Mouse (Mus musculus) small intestine, adult 2 months (tissue): Measurements from ENCODE around the gene Tango2. TPM values are rescaled to one million over a fixed set of nuclear protein-coding genes. Genes with fewer than 3 reads are reported as not detected.
"Not testable (repeated sequence)": the region's sequence is repeated elsewhere in the genome, so short reads cannot be mapped to it uniquely, and the experiment has no call there.

ENCODE experiments used
- H3K27ac ChIP-seq: fragments of 200-500 bp; 2 replicates; pipeline ENCODE4 v1.5.1; 2012; ENCODE audit warnings: low read depth, low read length, control low read depth, inconsistent platforms; ENCODE audit not compliant: insufficient read depth
- H3K27me3 ChIP-seq: fragments of 200-500 bp; 2 replicates; pipeline ENCODE4 v1.6.1; 2012; ENCODE audit warnings: mild to moderate bottlenecking, moderate library complexity, low read length, inconsistent platforms; ENCODE audit not compliant: control insufficient read depth, insufficient read depth
- H3K36me3 ChIP-seq: fragments of 200-500 bp; 2 replicates; pipeline ENCODE4 v1.6.1; 2012; ENCODE audit warnings: mild to moderate bottlenecking, low read length, control low read depth, inconsistent platforms; ENCODE audit not compliant: control insufficient read depth, insufficient read depth
- H3K4me1 ChIP-seq: fragments of 200-500 bp; 2 replicates; pipeline ENCODE4 v1.6.1; 2012; ENCODE audit warnings: low read length, inconsistent platforms, mixed read lengths; ENCODE audit not compliant: control insufficient read depth, insufficient read depth, insufficient read length
- H3K4me3 ChIP-seq: fragments of 200-500 bp; 2 replicates; pipeline ENCODE4 v1.5.1; 2012; ENCODE audit warnings: low read depth, mild to moderate bottlenecking, control low read depth, inconsistent platforms, low read length, moderate library complexity
- CTCF ChIP-seq: fragments of 200-500 bp; IDR thresholded peaks from 2 replicates; pipeline ENCODE4 v1.5.1; 2012; ENCODE audit warnings: low read depth, mild to moderate bottlenecking, control low read depth, inconsistent platforms, low read length, moderate library complexity, mixed read lengths; ENCODE audit not compliant: insufficient replicate concordance, insufficient read length; ENCODE audit errors: extremely low read depth
- POLR2A ChIP-seq: fragments of 200-500 bp; IDR thresholded peaks from 2 replicates; pipeline ENCODE4 v1.6.1; 2012; ENCODE audit warnings: low read depth, mild to moderate bottlenecking, control low read depth, inconsistent platforms, low read length, moderate library complexity
- WGBS: fragments of 180-500 bp; shearing (Covaris S2); methylation state at CpG from one replicate; pipeline ENCODE4 v1.1.7; 2018; 5-methylcytosine and 5-hydroxymethylcytosine counted together
- polyA plus RNA-seq: library from polyadenylated mRNA; depleted of rRNA; stranded (reverse); fragments of >200 nt; gene quantifications from 2 replicates; pipeline ENCODE4 v1.2.3, GENCODE M21; 2012

The Tango2 gene
- polyA plus RNA-seq, 1 experiment, result 78.0 TPM

GRCm38 (mm10) chr16:18308159-18308558 lies 39.7 kb downstream of the Tango2 start:
- Histone ChIP-seq H3K4me1 (no peaks in the 10 kb centered on the region), H3K27ac (no peak overlapping the region), H3K36me3 (peaks cover 52% of the 10 kb centered on the region), H3K27me3 (no peaks in the 10 kb centered on the region), H3K4me3 (no peak overlapping the region)
- WGBS, result 81% methylated on average over 1 of the region's 1 CpGs
- TF ChIP-seq CTCF, result no peak
- no peak for TF ChIP-seq POLR2A

- H3K36me3 ChIP-seq, H3K4me1 ChIP-seq, H3K27me3 ChIP-seq, H3K27ac ChIP-seq: not testable (repeated sequence)
- WGBS, result 2% methylated on average over 10 of the region's 10 CpGs
- H3K4me3 ChIP-seq, result peak overlapping the region; percentile 57
These were observed 58.3 kb downstream of the Tango2 start for GRCm38 (mm10) chr16:18289614-18290013.

GRCm38 (mm10) chr16:18289067-18289588 lies 58.8 kb downstream of the Tango2 start, which contains the start of gene Dgcr8:
TSS of gene Dgcr8 (minus strand) at chr16:18289246.
- Histone ChIP-seq H3K4me3 (peak within 1 kb of the TSS; percentile 95), H3K27me3 (no peaks in the 10 kb centered on the region), H3K4me1 (peaks cover 9% of the 10 kb centered on the region; the same call in 1 of the 2 replicates), H3K27ac (peak within 1 kb of the TSS; percentile 77), H3K36me3 (peaks cover 8% of the 10 kb centered on the region)
- TF ChIP-seq POLR2A (peak; percentile 79; the same call in 1 of the 2 replicates), CTCF (no peak)
- WGBS, result 1% methylated on average over 71 of the region's 71 CpGs

GRCm38 (mm10) chr16:18288581-18289061 lies 59.3 kb downstream of the Tango2 start:
- WGBS, result 1% methylated on average over 31 of the region's 31 CpGs
- peaks cover 9% of the 10 kb centered on the region; the same call in 1 of the 2 replicates for H3K4me1 ChIP-seq
- no peaks in the 10 kb centered on the region for H3K27me3 ChIP-seq
- TF ChIP-seq CTCF (no peak), POLR2A (no peak)
- peak overlapping the region; percentile 95 for H3K4me3 ChIP-seq
- peak overlapping the region; percentile 77 for H3K27ac ChIP-seq
- H3K36me3 ChIP-seq, result peaks cover 13% of the 10 kb centered on the region

- no peaks in the 10 kb centered on the region for H3K27me3 ChIP-seq
- peak overlapping the region; percentile 95 for H3K4me3 ChIP-seq
- peak overlapping the region; percentile 77; the same call in 1 of the 2 replicates for H3K27ac ChIP-seq
- under 1% methylated on average over 4 of the region's 4 CpGs for WGBS
- H3K36me3 ChIP-seq, result peaks cover 17% of the 10 kb centered on the region
- TF ChIP-seq POLR2A, result no peak
- TF ChIP-seq CTCF, result no peak
- peaks cover 9% of the 10 kb centered on the region; the same call in 1 of the 2 replicates for H3K4me1 ChIP-seq
These were observed 59.7 kb downstream of the Tango2 start for GRCm38 (mm10) chr16:18288166-18288565.

GRCm38 (mm10) chr16:18275166-18275565 lies 72.7 kb downstream of the Tango2 start:
- no peaks in the 10 kb centered on the region for H3K27me3 ChIP-seq
- H3K36me3 ChIP-seq, result peaks cover 63% of the 10 kb centered on the region
- H3K27ac ChIP-seq, result no peak overlapping the region
- no peak for TF ChIP-seq POLR2A
- no peak for TF ChIP-seq CTCF
- H3K4me1 ChIP-seq, result no peaks in the 10 kb centered on the region
- 75% methylated on average over 2 of the region's 2 CpGs for WGBS
- H3K4me3 ChIP-seq, result no peak overlapping the region

- 68% methylated on average over 5 of the region's 5 CpGs for WGBS
- H3K4me1 ChIP-seq, result no peaks in the 10 kb centered on the region
These were observed 79.7 kb downstream of the Tango2 start for GRCm38 (mm10) chr16:18268182-18268581.

GRCm38 (mm10) chr16:18265024-18265423 lies 82.9 kb downstream of the Tango2 start:
- 87% methylated on average over 2 of the region's 2 CpGs for WGBS
- Histone ChIP-seq H3K36me3 (peaks cover 45% of the 10 kb centered on the region), H3K4me3 (no peak overlapping the region), H3K4me1 (no peaks in the 10 kb centered on the region), H3K27ac (no peak overlapping the region), H3K27me3 (no peaks in the 10 kb centered on the region)
- TF ChIP-seq CTCF, result no peak
- no peak for TF ChIP-seq POLR2A

More at GRCm38 (mm10) chr16:18268182-18268581, 79.7 kb downstream of the Tango2 start:
- TF ChIP-seq POLR2A (no peak), CTCF (no peak)
- Histone ChIP-seq H3K27ac (no peak overlapping the region), H3K27me3 (no peaks in the 10 kb centered on the region), H3K4me3 (no peak overlapping the region), H3K36me3 (peaks cover 51% of the 10 kb centered on the region)
